Mouse (Mus musculus) stomach, postnatal 0 days (tissue): Measurements from ENCODE around the gene Cks1b.

Source experiments
- CTCF ChIP-seq: IDR thresholded peaks from 2 replicates; pipeline ENCODE4 v1.5.1; 2016; ENCODE audit warnings: antibody characterized with exemption, low read depth, mild to moderate bottlenecking, moderate library complexity
- EP300 ChIP-seq: optimal IDR thresholded peaks from 2 replicates; pipeline ENCODE3; 2016; ENCODE audit warnings: antibody characterized with exemption

- no peak for TF ChIP-seq CTCF
- TF ChIP-seq EP300: no peak
These were observed 36.4 kb upstream of the Cks1b start, which contains the start of gene Pmvk for GRCm38 (mm10) chr3:89454401-89455177.
